Mouse (Mus musculus) hindbrain, postnatal 0 days (tissue): ENCODE data around the gene Hacl1. TPM values are rescaled to one million over a fixed set of nuclear protein-coding genes. Genes with fewer than 3 reads are reported as not detected.
A peak's percentile ranks its signal among the peaks of the same experiment; 100 is the strongest.

Experiments
- ATAC-seq: fragments of 200-750 bp; cut with Nextera tagmentation; 2 replicates; pipeline ENCODE4 v1.8.0; 2017; ENCODE audit warnings: mild to moderate bottlenecking, moderate TSS enrichment, moderate library complexity
- DNase-seq: peaks from one replicate; pipeline ENCODE4 v3.0.0-alpha.2; 2015; ENCODE audit warnings: low spot score
- H3K27ac ChIP-seq: fragments of 300-500 bp; sonication (generic); 2 replicates; pipeline ENCODE4 v1.5.1; 2014; ENCODE audit warnings: mild to moderate bottlenecking
- H3K27me3 ChIP-seq: fragments of 300-500 bp; sonication (generic); 2 replicates; pipeline ENCODE4 v1.6.1; 2014; ENCODE audit warnings: low read length, mixed read lengths; ENCODE audit not compliant: insufficient read depth
- H3K36me3 ChIP-seq: fragments of 300-500 bp; sonication (generic); 2 replicates; pipeline ENCODE4 v1.6.1; 2014; ENCODE audit warnings: low read length, mixed read lengths; ENCODE audit not compliant: insufficient read depth
- H3K4me1 ChIP-seq: fragments of 300-500 bp; sonication (generic); 2 replicates; pipeline ENCODE4 v1.6.1; 2014; ENCODE audit warnings: antibody characterized with exemption, low read length, mixed read lengths; ENCODE audit not compliant: insufficient read depth
- H3K4me2 ChIP-seq: fragments of 300-500 bp; sonication (generic); 2 replicates; pipeline ENCODE4 v1.6.1; 2014; ENCODE audit warnings: low read depth, mild to moderate bottlenecking, low read length, moderate library complexity, mixed read lengths
- H3K4me3 ChIP-seq: fragments of 300-500 bp; sonication (generic); 2 replicates; pipeline ENCODE4 v1.5.1; 2014; ENCODE audit warnings: low read length
- H3K9ac ChIP-seq: fragments of 300-500 bp; sonication (generic); replicated peaks from 2 replicates; pipeline ENCODE4 v1.6.1; 2014; ENCODE audit warnings: mild to moderate bottlenecking, low read length, moderate library complexity, mixed read lengths
- H3K9me3 ChIP-seq: fragments of 300-500 bp; sonication (generic); 2 replicates; pipeline ENCODE4 v1.6.1; 2016; ENCODE audit warnings: low read length, mixed read lengths
- CTCF ChIP-seq: IDR thresholded peaks from 2 replicates; pipeline ENCODE4 v1.5.1; 2016; ENCODE audit warnings: antibody characterized with exemption, control low read depth, low read depth
- WGBS: fragments of 180-500 bp; shearing (Covaris S2); extraction: QIAGEN DNeasy Blood & Tissue Kit; methylation state at CpG from one replicate; pipeline ENCODE4 v1.1.7; 2014; 5-methylcytosine and 5-hydroxymethylcytosine counted together
- polyA plus RNA-seq: library from polyadenylated mRNA; unstranded; fragments of >200 nt; fragmentation: Nextera tagmentation; extraction: Ambion mirVana; gene quantifications from 2 replicates; pipeline ENCODE4 v1.2.1, GENCODE M21; 2015
- total RNA-seq: library from RNA; depleted of rRNA; stranded (reverse); fragments of >200 nt; gene quantifications from 2 replicates; pipeline ENCODE4 v1.2.3, GENCODE M21; 2014

Gene Hacl1
- total and polyA plus RNA-seq, 2 experiments from 2014 or later, result 10.9 to 12.8 TPM

- H3K4me1 ChIP-seq, result peaks cover 43% of the 10 kb centered on the region
Measured at GRCm38 (mm10) chr14:31662555-31663211, 21.6 kb upstream of the Hacl1 start.

GRCm38 (mm10) chr14:31661671-31662554, 20.8 kb upstream of the Hacl1 start:
- peaks cover 43% of the 10 kb centered on the region for H3K4me1 ChIP-seq
- peak overlapping the region; percentile 60 for H3K9ac ChIP-seq
- DNase-seq (peak; percentile 95), ATAC-seq (peak; percentile 92)
- peak; percentile 46; the same call in 1 of the 2 replicates for TF ChIP-seq CTCF
- peak overlapping the region; percentile 64 for H3K4me2 ChIP-seq
- H3K36me3 ChIP-seq, result no peaks in the 10 kb centered on the region; the same call in 1 of the 2 replicates
- peak overlapping the region; percentile 99 for H3K27ac ChIP-seq
- peak overlapping the region; percentile 36 for H3K4me3 ChIP-seq
- H3K27me3 ChIP-seq, result no peaks in the 10 kb centered on the region
- 1% methylated on average over 44 of the region's 44 CpGs for WGBS
- no peaks in the 10 kb centered on the region for H3K9me3 ChIP-seq

More at GRCm38 (mm10) chr14:31662555-31663211, 21.6 kb upstream of the Hacl1 start:
- TF ChIP-seq CTCF, result no peak
- H3K4me2 ChIP-seq, result peak overlapping the region; percentile 64
- no peaks in the 10 kb centered on the region for H3K27me3 ChIP-seq
- ATAC-seq, result peak; percentile 30
- peak overlapping the region; percentile 99 for H3K27ac ChIP-seq
- peak; percentile 67 for DNase-seq
- WGBS, result 13% methylated on average over 9 of the region's 9 CpGs
- H3K36me3 ChIP-seq, result peaks cover 4% of the 10 kb centered on the region; the same call in 1 of the 2 replicates
- peak overlapping the region; percentile 60 for H3K9ac ChIP-seq
- H3K9me3 ChIP-seq, result no peaks in the 10 kb centered on the region
- peak overlapping the region; percentile 36 for H3K4me3 ChIP-seq

GRCm38 (mm10) chr14:31660312-31661093, 19.4 kb upstream of the Hacl1 start:
- H3K27ac ChIP-seq, result peak overlapping the region; percentile 99
- no peaks in the 10 kb centered on the region for H3K27me3 ChIP-seq
- 0 out of 2 replicates have a peak overlapping the region, but pooled peaks have one; percentile 0 for H3K4me2 ChIP-seq
- H3K36me3 ChIP-seq, result no peaks in the 10 kb centered on the region
- H3K9ac ChIP-seq, result no peak overlapping the region
- peaks cover 43% of the 10 kb centered on the region for H3K4me1 ChIP-seq
- TF ChIP-seq CTCF, result no peak
- ATAC-seq (no peak), DNase-seq (peak; percentile 49)
- H3K9me3 ChIP-seq, result no peaks in the 10 kb centered on the region
- 41% methylated on average over 7 of the region's 7 CpGs for WGBS
- no peak overlapping the region for H3K4me3 ChIP-seq

GRCm38 (mm10) chr14:31659501-31660181, 18.6 kb upstream of the Hacl1 start:
- ATAC-seq (no peak), DNase-seq (peak; percentile 53)
- no peaks in the 10 kb centered on the region for H3K36me3 ChIP-seq
- H3K4me1 ChIP-seq, result peaks cover 39% of the 10 kb centered on the region
- H3K27ac ChIP-seq, result peak overlapping the region; percentile 99
- H3K9me3 ChIP-seq, result no peaks in the 10 kb centered on the region
- no peak for TF ChIP-seq CTCF
- 36% methylated on average over 10 of the region's 10 CpGs for WGBS
- H3K4me2 ChIP-seq, result no peak overlapping the region
- no peak overlapping the region for H3K4me3 ChIP-seq
- H3K9ac ChIP-seq, result no peak overlapping the region; the same call in 1 of the 2 replicates
- no peaks in the 10 kb centered on the region for H3K27me3 ChIP-seq

GRCm38 (mm10) chr14:31658126-31658680, 17.1 kb upstream of the Hacl1 start:
- no peak for TF ChIP-seq CTCF
- no peak for ATAC-seq
- Histone ChIP-seq H3K9me3 (no peaks in the 10 kb centered on the region), H3K4me2 (no peak overlapping the region), H3K27me3 (no peaks in the 10 kb centered on the region), H3K27ac (peak overlapping the region; percentile 99; the same call in 1 of the 2 replicates), H3K9ac (no peak overlapping the region), H3K4me3 (no peak overlapping the region), H3K4me1 (peaks cover 27% of the 10 kb centered on the region), H3K36me3 (no peaks in the 10 kb centered on the region)
- DNase-seq, result no peak
- WGBS, result 68% methylated on average over 8 of the region's 8 CpGs
